Mouse (Mus musculus) MEL (cell line): ENCODE data around the gene Gstp1. TPM values are rescaled to one million over a fixed set of nuclear protein-coding genes. Genes with fewer than 3 reads are reported as not detected.
"Not testable (repeated sequence)": the region's sequence is repeated elsewhere in the genome, so short reads cannot be mapped to it uniquely, and the experiment has no call there.

Experiments
- DNase-seq: peaks from one replicate; pipeline ENCODE4 v3.0.0; 2011; ENCODE audit warnings: low read depth, low spot score
- H3K27ac ChIP-seq: 2 replicates; pipeline ENCODE4 v1.5.1; 2012; ENCODE audit warnings: low read depth, mild to moderate bottlenecking, control low read depth, low read length, moderate library complexity; ENCODE audit not compliant: control insufficient read depth
- H3K27me3 ChIP-seq, 2 experiments: fragments of 150-350 bp in 1 of 2; sonication (generic) in 1 of 2; 2 replicates each; pipeline ENCODE4 v1.6.1; 2012; ENCODE audit warnings: low read length in 2 of 2, mild to moderate bottlenecking in 2 of 2, improper control_type of control experiment in 1 of 2, moderate library complexity in 1 of 2; ENCODE audit not compliant: insufficient read depth in 2 of 2, control insufficient read depth in 1 of 2
- H3K36me3 ChIP-seq, 2 experiments: 2 replicates each; pipeline ENCODE4 v1.6.1; 2012 to 2014; ENCODE audit warnings: low read length in 2 of 2, improper control_type of control experiment in 1 of 2, inconsistent platforms in 1 of 2, mild to moderate bottlenecking in 1 of 2; ENCODE audit not compliant: insufficient read depth in 2 of 2, control insufficient read depth in 1 of 2
- H3K4me1 ChIP-seq, 2 experiments: fragments of 150-350 bp in 1 of 2; sonication (generic) in 1 of 2; 2 replicates each; pipeline ENCODE4 v1.6.1; 2012; ENCODE audit warnings: low read length in 2 of 2, improper control_type of control experiment in 1 of 2, mild to moderate bottlenecking in 1 of 2; ENCODE audit not compliant: insufficient read depth in 2 of 2, control insufficient read depth in 1 of 2
- H3K4me3 ChIP-seq, 2 experiments: fragments of 150-350 bp in 1 of 2; sonication (generic) in 1 of 2; 2 replicates each; pipeline ENCODE4 v1.5.1; 2012; ENCODE audit warnings: low read depth in 2 of 2, low read length in 2 of 2, mild to moderate bottlenecking in 2 of 2, moderate library complexity in 2 of 2, control low read depth in 1 of 2, improper control_type of control experiment in 1 of 2; ENCODE audit not compliant: control insufficient read depth in 1 of 2, insufficient read depth in 1 of 2
- H3K79me2 ChIP-seq: 2 replicates; pipeline ENCODE4 v1.6.1; 2012; ENCODE audit warnings: mild to moderate bottlenecking, low read length, moderate library complexity; ENCODE audit not compliant: control insufficient read depth, poor library complexity, insufficient read depth
- H3K9ac ChIP-seq: 2 replicates; pipeline ENCODE4 v1.6.1; 2012; ENCODE audit warnings: low read depth, mild to moderate bottlenecking, control low read depth, low read length, moderate library complexity; ENCODE audit not compliant: control insufficient read depth, poor library complexity, severe bottlenecking
- H3K9me3 ChIP-seq: fragments of 150-350 bp; sonication (generic); replicated peaks from 2 replicates; pipeline ENCODE4 v1.6.1; 2012; ENCODE audit warnings: mild to moderate bottlenecking, low read length, improper control_type of control experiment, moderate library complexity; ENCODE audit not compliant: insufficient read depth
- BHLHE40 ChIP-seq: IDR thresholded peaks from 2 replicates; pipeline ENCODE4 v1.6.1; 2012; ENCODE audit warnings: low read depth, mild to moderate bottlenecking, inconsistent platforms, low read length, improper control_type of control experiment, borderline replicate concordance
- CHD1 ChIP-seq: IDR thresholded peaks from 2 replicates; pipeline ENCODE4 v1.6.1; 2012; ENCODE audit warnings: low read depth, mild to moderate bottlenecking, inconsistent platforms, low read length, improper control_type of control experiment
- CHD2 ChIP-seq: IDR thresholded peaks from 2 replicates; pipeline ENCODE4 v1.6.1; 2011; ENCODE audit warnings: low read length, improper control_type of control experiment
- CTCF ChIP-seq, 3 experiments: IDR thresholded peaks in 2 of 3; conservative IDR thresholded peaks in 1 of 3; 2 replicates each; pipeline ENCODE4 v1.5.1; 2011 to 2012; ENCODE audit warnings: low read length in 3 of 3, low read depth in 2 of 3, mild to moderate bottlenecking in 2 of 3, improper control_type of control experiment in 1 of 3, inconsistent platforms in 1 of 3, mixed read lengths in 1 of 3, moderate library complexity in 1 of 3; ENCODE audit not compliant: control insufficient read depth in 1 of 3, insufficient read depth in 1 of 3, poor library complexity in 1 of 3, severe bottlenecking in 1 of 3
- GATA1 ChIP-seq: IDR thresholded peaks from 2 replicates; pipeline ENCODE4 v1.6.1; 2011; ENCODE audit warnings: low read depth, low read length, improper control_type of control experiment
- JUND ChIP-seq: IDR thresholded peaks from 2 replicates; pipeline ENCODE4 v1.6.1; 2011; ENCODE audit warnings: low read depth, mild to moderate bottlenecking, improper control_type of control experiment, low read length
- KAT2A ChIP-seq: conservative IDR thresholded peaks from 2 replicates; pipeline ENCODE4 v1.6.1; 2012; ENCODE audit warnings: low read depth, low read length, improper control_type of control experiment, inconsistent platforms
- MAX ChIP-seq: IDR thresholded peaks from 2 replicates; pipeline ENCODE4 v1.6.1; 2011; ENCODE audit warnings: low read length, improper control_type of control experiment
- MYB ChIP-seq: IDR thresholded peaks from 2 replicates; pipeline ENCODE4 v1.6.1; 2011; ENCODE audit warnings: mild to moderate bottlenecking, low read depth, low read length, improper control_type of control experiment
- NELFE ChIP-seq: IDR thresholded peaks from 2 replicates; pipeline ENCODE4 v1.6.1; 2011; ENCODE audit warnings: low read depth, low read length, improper control_type of control experiment
- NRF1 ChIP-seq: IDR thresholded peaks from 2 replicates; pipeline ENCODE4 v1.6.1; 2014; ENCODE audit warnings: low read depth, mild to moderate bottlenecking, inconsistent platforms, low read length, improper control_type of control experiment, moderate library complexity; ENCODE audit not compliant: poor library complexity, insufficient read depth, severe bottlenecking
- POLR2AphosphoS2 ChIP-seq: IDR thresholded peaks from 2 replicates; pipeline ENCODE4 v1.6.1; 2011; ENCODE audit warnings: low read length, improper control_type of control experiment
- RAD21 ChIP-seq: IDR thresholded peaks from 2 replicates; pipeline ENCODE4 v1.6.1; 2011; ENCODE audit warnings: mild to moderate bottlenecking, low read depth, low read length, improper control_type of control experiment
- RCOR1 ChIP-seq: IDR thresholded peaks from 2 replicates; pipeline ENCODE4 v1.6.1; 2012; ENCODE audit warnings: low read depth, mild to moderate bottlenecking, inconsistent platforms, low read length, improper control_type of control experiment
- SIN3A ChIP-seq: IDR thresholded peaks from 2 replicates; pipeline ENCODE4 v1.6.1; 2012; ENCODE audit warnings: low read length, improper control_type of control experiment, inconsistent platforms
- TAL1 ChIP-seq: IDR thresholded peaks from 2 replicates; pipeline ENCODE4 v1.6.1; 2012; ENCODE audit warnings: mild to moderate bottlenecking, inconsistent platforms, low read length, moderate library complexity, mixed read lengths
- TCF12 ChIP-seq: IDR thresholded peaks from 2 replicates; pipeline ENCODE4 v1.6.1; 2014; ENCODE audit warnings: low read depth, mild to moderate bottlenecking, inconsistent platforms, low read length, improper control_type of control experiment, moderate library complexity
- UBTF ChIP-seq: IDR thresholded peaks from 2 replicates; pipeline ENCODE4 v1.6.1; 2012; ENCODE audit warnings: low read depth, mild to moderate bottlenecking, inconsistent platforms, low read length, improper control_type of control experiment, moderate library complexity, borderline replicate concordance; ENCODE audit not compliant: insufficient read depth
- USF1 ChIP-seq: IDR thresholded peaks from 2 replicates; pipeline ENCODE4 v1.6.1; 2014; ENCODE audit warnings: low read depth, mild to moderate bottlenecking, inconsistent platforms, low read length, improper control_type of control experiment, moderate library complexity
- USF2 ChIP-seq, 2 experiments: IDR thresholded peaks; 2 replicates each; pipeline ENCODE4 v1.6.1; 2011 to 2012; ENCODE audit warnings: improper control_type of control experiment in 2 of 2, low read length in 2 of 2, borderline replicate concordance in 1 of 2, inconsistent platforms in 1 of 2, low read depth in 1 of 2, mild to moderate bottlenecking in 1 of 2; ENCODE audit not compliant: insufficient read depth in 1 of 2
- ZKSCAN1 ChIP-seq: IDR thresholded peaks from 2 replicates; pipeline ENCODE4 v1.6.1; 2012; ENCODE audit warnings: low read depth, mild to moderate bottlenecking, inconsistent platforms, low read length, improper control_type of control experiment, moderate library complexity
- ZNF384 ChIP-seq: IDR thresholded peaks from 2 replicates; pipeline ENCODE4 v1.6.1; 2012; ENCODE audit warnings: low read depth, mild to moderate bottlenecking, inconsistent platforms, low read length, improper control_type of control experiment
- polyA plus RNA-seq, 2 experiments: library from polyadenylated mRNA; stranded (reverse) in 1 of 2; unstranded in 1 of 2; fragments of >175 nt in 1 of 2; fragments of >200 nt in 1 of 2; gene quantifications; 2 replicates each; pipeline versions ENCODE4 v1.2.1 to v1.2.4; 2012; ENCODE audit warnings: low replicate concordance in 2 of 2, low read depth in 1 of 2; ENCODE audit not compliant: insufficient read length in 2 of 2, insufficient read depth in 1 of 2, missing spikeins in 1 of 2
- total RNA-seq: library from RNA; depleted of rRNA; stranded (reverse); fragments of 300-350 nt; gene quantifications from 2 replicates; pipeline ENCODE4 v1.2.3, GENCODE M21; 2012

Gstp1 gene
- total and polyA plus RNA-seq, 3 experiments = 251 to 369 TPM; not detected in 1

GRCm38 (mm10) chr19:4066877-4067276, 29.1 kb upstream of the Gstp1 start:
- H3K27me3 ChIP-seq = peaks cover 2% of the 10 kb centered on the region in 2 experiments; a peak in 3 of 4 replicates
- no peaks in the 10 kb centered on the region for H3K79me2 ChIP-seq
- H3K9ac ChIP-seq = no peak overlapping the region
- peaks cover 0 to 3% of the 10 kb centered on the region in 2 experiments; a peak in 1 of 4 replicates for H3K4me1 ChIP-seq
- H3K27ac ChIP-seq = no peak overlapping the region
- no peak for TF ChIP-seq CHD1
- no peak for TF ChIP-seq NRF1
- no peak for TF ChIP-seq ZNF384
- H3K36me3 ChIP-seq = no peaks in the 10 kb centered on the region
- H3K9me3 ChIP-seq = no peaks in the 10 kb centered on the region
- H3K4me3 ChIP-seq = no peak overlapping the region
- no peak for DNase-seq

DNA sequence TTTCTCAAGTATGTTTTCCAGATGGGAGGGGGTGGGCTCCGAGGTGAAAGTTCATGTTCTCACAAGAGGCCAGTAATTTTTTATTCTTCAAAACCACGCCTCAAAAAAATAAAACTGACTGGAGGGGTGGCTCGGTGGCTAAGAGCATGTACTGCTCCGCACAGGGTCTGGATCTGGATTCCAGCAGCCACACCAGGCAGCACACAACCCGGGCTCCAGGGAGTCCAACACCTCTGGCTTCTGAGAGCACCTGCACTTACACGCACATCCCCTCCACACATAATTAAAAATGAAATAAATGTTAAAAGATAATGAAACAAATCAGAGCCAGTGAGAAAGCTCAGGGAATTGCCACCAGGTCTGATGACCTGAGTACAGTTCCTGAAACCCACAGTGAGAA, 28.5 kb upstream of the Gstp1 start:
- H3K9ac ChIP-seq = no peak overlapping the region
- no peak overlapping the region for H3K27ac ChIP-seq
- no peaks in the 10 kb centered on the region for H3K36me3 ChIP-seq
- H3K4me1 ChIP-seq = peaks cover 0 to 3% of the 10 kb centered on the region in 2 experiments; a peak in 1 of 4 replicates
- TF ChIP-seq JUND (no peak), MAX (no peak), ZKSCAN1 (no peak), TAL1 (no peak), RCOR1 (no peak), RAD21 (no peak), TCF12 (no peak), KAT2A (no peak), USF2 (IDR thresholded peaks at IDR 0.05; ENCODE audit: borderline replicate concordance in 1 of 2, insufficient read depth in 1 of 2, low read depth in 1 of 2, low read length in 2 of 2) (no peak), NELFE (no peak), UBTF (no peak), CHD2 (no peak), GATA1 (no peak), CTCF (IDR thresholded peaks at IDR 0.05 in 2 of 3, conservative IDR thresholded peaks at IDR 0.05 in 1 of 3; ENCODE audit: control insufficient read depth in 1 of 3, insufficient read depth in 1 of 3, low read depth in 2 of 3, low read length in 3 of 3, poor library complexity in 1 of 3, severe bottlenecking in 1 of 3) (no peak), BHLHE40 (no peak), MYB (no peak), USF1 (no peak), SIN3A (no peak), POLR2AphosphoS2 (no peak)
- no peaks in the 10 kb centered on the region for H3K79me2 ChIP-seq
- H3K4me3 ChIP-seq = no peak overlapping the region
- H3K9me3 ChIP-seq = no peaks in the 10 kb centered on the region
- peaks cover 0 to 2% of the 10 kb centered on the region in 2 experiments; a peak in 2 of 4 replicates for H3K27me3 ChIP-seq
- no peak for DNase-seq

- not testable (repeated sequence) for H3K9me3 ChIP-seq, H3K27ac ChIP-seq, H3K36me3 ChIP-seq, H3K27me3 ChIP-seq, DNase-seq, H3K4me3 ChIP-seq, H3K4me1 ChIP-seq, H3K9ac ChIP-seq, H3K79me2 ChIP-seq
These were observed 26.7 kb upstream of the Gstp1 start for GRCm38 (mm10) chr19:4064501-4064900.

DNA sequence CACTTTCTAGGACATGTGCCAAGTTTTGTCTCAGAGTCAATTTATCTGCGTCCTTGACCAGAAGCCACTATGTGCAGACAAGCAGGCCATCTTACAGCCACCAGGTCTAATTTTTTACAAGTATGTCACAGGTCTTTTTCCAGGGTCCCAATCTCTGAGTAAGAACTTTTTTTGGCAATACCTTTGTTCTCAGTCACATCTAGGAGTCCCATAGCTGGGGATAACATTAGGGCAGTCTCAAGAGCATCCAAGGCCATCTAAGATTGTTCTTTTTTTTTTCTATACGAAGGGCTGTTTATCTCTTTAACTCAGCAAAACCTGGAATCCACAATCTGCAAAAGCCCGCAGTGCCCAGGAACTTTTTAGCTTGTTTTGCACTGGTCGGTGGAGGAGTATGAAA, 25.6 kb upstream of the Gstp1 start:
- Histone ChIP-seq H3K4me1 (peaks cover 3 to 10% of the 10 kb centered on the region in 2 experiments; a peak in 3 of 4 replicates), H3K27ac (peak overlapping the region; percentile 36; the same call in 1 of the 2 replicates)
- not testable (repeated sequence) for H3K9ac ChIP-seq, H3K27me3 ChIP-seq, H3K4me3 ChIP-seq, H3K79me2 ChIP-seq, H3K36me3 ChIP-seq, H3K9me3 ChIP-seq, DNase-seq
